Mouse (Mus musculus) frontal cortex, adult (tissue): ENCODE results near the gene Pclo.
"Not testable (repeated sequence)": the region's sequence is repeated elsewhere in the genome, so short reads cannot be mapped to it uniquely, and the experiment has no call there.

Source experiments
- ATAC-seq: cut with Nextera tagmentation; 2 replicates; pipeline ENCODE4 v1.9.2; 2017; ENCODE audit warnings: mild to moderate bottlenecking, moderate library complexity, mixed read lengths; ENCODE audit not compliant: low TSS enrichment

The Pclo gene

DNA sequence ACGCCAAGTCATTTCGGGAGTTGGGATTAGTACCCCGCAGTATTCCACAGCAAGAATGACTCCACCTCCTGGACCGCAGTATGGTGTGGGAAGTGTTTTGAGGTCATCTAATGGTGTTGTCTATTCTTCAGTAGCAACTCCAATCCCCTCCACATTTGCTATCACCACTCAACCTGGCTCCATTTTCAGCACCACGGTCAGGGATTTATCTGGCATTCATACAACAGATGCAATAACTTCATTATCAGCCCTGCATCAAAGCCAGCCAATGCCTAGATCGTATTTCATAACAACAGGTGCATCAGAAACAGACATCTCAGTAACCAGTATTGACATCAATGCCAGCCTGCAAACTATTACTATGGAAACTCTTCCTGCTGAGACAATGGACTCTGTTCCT, 165.7 kb downstream of the Pclo start:
- no peak for ATAC-seq

DNA sequence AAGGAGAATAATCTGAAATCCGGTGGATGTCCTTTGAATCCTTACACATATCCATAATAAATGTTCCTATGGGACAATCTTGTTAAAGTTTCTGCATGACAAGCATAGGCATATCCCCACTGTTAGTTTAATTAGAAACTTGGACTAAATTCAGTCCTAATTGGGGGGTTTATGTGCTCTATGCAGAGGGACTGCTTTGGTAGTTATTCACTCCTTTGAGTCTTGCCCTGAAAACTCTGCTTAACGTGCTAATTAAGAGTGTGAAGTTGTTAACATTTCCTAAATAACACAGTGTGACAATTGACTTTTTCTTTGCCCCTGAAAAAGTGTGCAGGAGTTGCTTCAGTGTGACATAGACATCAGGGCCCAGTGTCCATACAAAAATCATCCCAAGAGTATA, 177.3 kb downstream of the Pclo start:
- no peak for ATAC-seq

DNA sequence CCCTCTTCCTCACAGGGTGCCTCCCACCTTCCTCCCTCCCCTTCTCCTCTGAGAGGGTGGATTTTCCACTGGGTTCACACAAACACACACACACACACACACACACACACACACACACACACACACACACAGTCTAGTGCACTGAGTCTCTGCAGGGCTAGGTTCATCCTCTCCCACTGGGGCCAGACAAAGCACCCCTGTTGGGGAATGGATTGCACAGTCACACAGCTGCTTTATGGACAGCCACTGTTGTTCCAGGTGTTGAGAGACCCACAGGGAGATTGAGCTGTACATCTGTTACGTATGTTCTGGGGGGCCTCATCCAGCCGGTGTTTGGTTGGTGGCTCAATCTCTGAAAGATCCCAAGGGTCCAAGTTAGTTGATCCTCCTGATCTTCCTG, 182.0 kb downstream of the Pclo start:
- ATAC-seq, result no peak

DNA sequence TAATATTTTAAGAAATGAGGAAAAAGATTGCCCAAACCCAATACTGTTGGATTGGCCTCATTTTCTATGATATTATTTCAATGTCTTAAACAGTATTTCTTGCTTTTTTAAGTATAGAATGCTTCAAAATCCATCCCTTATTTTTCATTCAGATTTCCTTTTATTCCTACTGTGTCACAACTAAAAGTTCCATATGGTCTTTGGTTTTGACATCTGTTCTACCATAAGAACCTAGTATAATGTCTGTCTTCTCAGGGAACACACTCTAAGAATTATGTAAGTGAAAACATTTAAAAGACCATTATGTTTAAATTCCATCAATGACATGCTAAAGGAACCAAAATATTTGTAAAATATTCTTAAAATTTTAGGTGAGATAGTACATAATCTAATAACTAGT, 186.2 kb downstream of the Pclo start:
- ATAC-seq, result peak; percentile 76

GRCm38 (mm10) chr5:14705423-14705822, 190.7 kb downstream of the Pclo start:
- ATAC-seq, result no peak

GRCm38 (mm10) chr5:14707311-14707710, 192.6 kb downstream of the Pclo start:
- no peak for ATAC-seq

- ATAC-seq, result no peak
Measured at GRCm38 (mm10) chr5:14723576-14723975, 208.9 kb downstream of the Pclo start.

- ATAC-seq, result no peak
Measured at GRCm38 (mm10) chr5:14728676-14729253, 214.0 kb downstream of the Pclo start.

GRCm38 (mm10) chr5:14750882-14751281, 236.2 kb downstream of the Pclo start:
- ATAC-seq, result no peak

GRCm38 (mm10) chr5:14766686-14767085, 252.0 kb downstream of the Pclo start:
- ATAC-seq, result no peak

GRCm38 (mm10) chr5:14782362-14783082, 267.8 kb downstream of the Pclo start:
- no peak for ATAC-seq

DNA sequence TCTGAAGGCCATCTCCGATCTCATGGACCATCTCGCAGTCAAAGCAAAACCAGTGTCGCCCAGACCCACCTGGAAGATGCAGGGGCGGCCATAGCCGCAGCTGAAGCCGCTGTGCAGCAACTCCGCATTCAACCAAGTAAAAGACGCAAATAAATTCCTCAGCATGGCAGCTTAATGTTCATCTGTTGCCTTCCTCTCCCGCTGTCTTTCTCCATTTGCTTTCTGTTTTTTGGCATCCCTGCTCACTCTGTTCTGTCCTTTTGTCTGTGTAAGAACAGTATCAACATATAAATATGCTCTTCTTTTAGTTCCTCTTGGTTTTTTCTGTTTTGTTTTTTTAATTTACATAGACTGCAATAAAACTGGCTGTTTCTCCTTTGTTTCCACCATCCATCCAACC, 279.2 kb downstream of the Pclo start:
- no peak for ATAC-seq

DNA sequence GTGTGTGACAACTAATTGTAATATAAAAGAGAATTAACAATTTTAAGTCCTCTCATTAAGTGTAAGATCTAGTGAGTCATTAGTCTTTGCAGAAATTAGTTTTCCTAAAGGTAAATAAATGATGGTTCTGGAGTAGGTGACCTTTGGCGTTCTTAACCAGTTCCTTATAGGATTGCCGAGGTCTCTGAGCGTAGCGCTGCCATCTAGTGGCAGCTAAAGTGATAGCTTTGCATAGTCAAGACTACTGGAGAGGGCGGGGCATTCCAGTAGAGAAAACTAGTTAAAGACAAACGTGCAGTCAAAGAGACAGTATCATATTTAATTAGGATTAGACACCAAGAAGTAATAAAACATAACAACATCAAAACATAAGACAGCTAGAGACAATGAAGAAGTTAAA, 292.4 kb downstream of the Pclo start:
- peak; percentile 90 for ATAC-seq

GRCm38 (mm10) chr5:14833165-14833860, 318.6 kb downstream of the Pclo start:
- peak; percentile 91 for ATAC-seq

GRCm38 (mm10) chr5:14834155-14834991, 319.7 kb downstream of the Pclo start:
- peak; percentile 88 for ATAC-seq

DNA sequence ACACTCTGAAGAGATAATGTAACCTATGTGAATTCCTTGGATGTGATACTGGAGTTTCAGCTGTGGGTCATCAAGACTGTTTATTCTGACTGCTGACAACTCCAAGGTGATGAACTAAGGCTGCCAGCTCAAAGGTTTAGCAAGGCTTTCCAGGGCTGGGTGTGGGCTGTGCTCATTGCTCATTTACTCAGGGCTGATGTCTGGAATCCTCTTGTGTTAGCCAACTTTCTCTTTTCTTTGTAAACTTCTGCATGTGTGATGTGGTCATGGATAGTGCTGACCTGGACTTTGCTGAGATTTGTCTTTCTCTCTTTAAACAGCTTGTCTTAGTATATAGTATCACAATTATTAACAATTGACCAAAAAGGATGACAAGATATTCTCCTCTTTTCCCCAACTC, 338.9 kb downstream of the Pclo start:
- ATAC-seq, result no peak

DNA sequence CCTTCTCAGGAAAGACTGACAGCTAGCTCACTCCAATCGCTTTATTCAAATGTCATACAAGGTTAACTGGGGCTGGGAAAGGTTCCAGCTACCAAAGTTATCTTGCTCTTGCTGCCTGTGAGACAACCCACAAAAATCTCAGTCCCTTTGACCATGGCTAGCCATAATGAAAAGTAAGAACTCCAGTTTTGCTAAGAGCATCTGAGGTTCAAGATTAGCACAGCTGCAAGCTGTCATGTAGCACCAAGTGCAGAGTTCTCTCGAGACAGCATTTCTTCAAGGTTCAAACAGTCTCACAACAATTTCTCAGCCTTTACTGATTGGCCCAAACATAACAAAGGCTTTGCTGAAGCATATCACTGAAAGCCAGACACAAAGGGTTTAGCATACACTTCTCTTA, 370.6 kb downstream of the Pclo start:
- ATAC-seq, result not testable (repeated sequence)

GRCm38 (mm10) chr5:14892242-14892641, 377.5 kb downstream of the Pclo start:
- no peak for ATAC-seq

DNA sequence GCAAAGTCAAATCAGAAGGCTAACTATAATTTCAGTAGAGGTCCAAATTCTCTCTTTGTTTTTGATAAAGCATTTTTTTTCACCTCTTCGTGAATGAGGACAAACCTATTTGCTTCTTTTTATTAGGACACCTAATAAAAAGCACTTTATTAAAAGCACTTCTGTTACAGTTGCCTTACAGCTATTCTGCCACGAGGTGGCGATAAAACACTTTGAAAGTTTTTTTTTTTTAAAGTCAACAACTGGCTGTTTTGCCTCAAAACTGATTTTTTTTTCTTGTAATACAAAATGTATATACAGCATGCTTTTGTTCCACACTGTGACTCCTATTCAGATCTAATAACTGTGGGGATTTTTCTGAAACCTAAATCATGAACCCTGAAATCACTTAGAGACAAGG, 388.8 kb downstream of the Pclo start:
- not testable (repeated sequence) for ATAC-seq
